Mouse (Mus musculus) cerebellum, adult 2 months (tissue): Measurements from ENCODE around the gene Abhd2.
A peak's percentile ranks its signal among the peaks of the same experiment; 100 is the strongest.

Experiments used
- CTCF ChIP-seq: fragments of 200-500 bp; IDR thresholded peaks from 2 replicates; pipeline ENCODE4 v1.5.1; 2011; ENCODE audit warnings: low read depth, mild to moderate bottlenecking, control low read depth, low read length, moderate library complexity, borderline replicate concordance; ENCODE audit not compliant: insufficient read depth
- POLR2A ChIP-seq: fragments of 200-500 bp; IDR thresholded peaks from 2 replicates; pipeline ENCODE4 v1.6.1; 2011; ENCODE audit warnings: low read length, control low read depth, borderline replicate concordance; ENCODE audit not compliant: insufficient read depth

DNA sequence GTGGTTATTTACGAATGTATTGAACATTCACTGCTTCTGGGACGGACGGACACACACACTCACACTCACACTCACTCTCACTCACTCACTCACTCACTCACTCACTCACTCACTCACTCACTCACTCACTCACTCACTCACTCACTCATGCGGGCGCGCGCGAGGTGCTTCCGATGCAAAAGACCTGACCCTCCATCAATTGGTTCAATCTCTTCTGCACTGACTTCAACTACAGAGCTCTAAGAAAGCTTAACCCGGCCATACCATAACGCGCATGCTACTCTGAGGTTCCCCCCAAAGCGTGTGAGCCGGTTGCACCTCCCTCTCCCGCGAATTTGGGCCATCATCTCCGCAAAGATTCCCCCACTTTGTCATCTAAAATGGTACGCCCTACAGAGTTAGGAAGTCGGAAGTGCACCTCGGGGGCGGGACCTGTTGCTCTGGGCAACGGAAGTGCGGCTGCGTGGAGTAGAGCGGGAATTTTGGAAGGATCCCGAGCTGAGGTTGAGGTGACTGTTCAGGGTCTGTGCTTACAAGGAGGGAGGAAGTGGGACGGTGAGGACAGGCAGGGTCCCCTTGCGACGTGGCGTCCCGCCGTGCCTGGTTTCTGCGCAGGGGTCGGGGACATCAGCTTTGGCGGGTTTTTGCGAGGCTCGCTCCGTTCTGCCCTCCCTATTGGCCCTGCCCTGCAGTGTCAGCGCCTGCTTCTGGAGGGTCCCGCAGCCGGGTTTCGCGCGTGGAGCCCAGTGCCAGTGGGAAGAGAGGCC lies 119.1 kb downstream of the Abhd2 start, which contains the start of gene Fanci:
- TF ChIP-seq CTCF (no peak), POLR2A (peak; percentile 25; the same call in 1 of the 2 replicates)
